Mouse (Mus musculus): ENCODE data around the gene Lpin2. TPM values are rescaled to one million over a fixed set of nuclear protein-coding genes. Genes with fewer than 3 reads are reported as not detected.

Lpin2 gene
- polyA plus RNA-seq, 1 experiment from 2014 or later = 17.1 TPM

- 96% methylated on average over 2 of the region's 2 CpGs for WGBS
- H3K9ac ChIP-seq = no peak overlapping the region; the same call in 1 of the 2 replicates
- H3K27ac ChIP-seq (replicated peaks) = no peak overlapping the region
- no peaks in the 10 kb centered on the region for H3K27me3 ChIP-seq (replicated peaks)
- no peak overlapping the region for H3K4me3 ChIP-seq
- H3K9me3 ChIP-seq = 0 out of 2 replicates have a peak, but pooled peaks cover 3% of the 10 kb centered on the region
- H3K4me2 ChIP-seq = no peak overlapping the region
- ATAC-seq (ENCODE audit: extremely low read depth, insufficient number of reproducible peaks, low FRiP score, low TSS enrichment) = no peak
- H3K4me1 ChIP-seq = peaks cover 63% of the 10 kb centered on the region
- peaks cover 12% of the 10 kb centered on the region for H3K36me3 ChIP-seq
Observed at GRCm38 (mm10) chr17:71216263-71216662, 33.9 kb downstream of the Lpin2 start.

- Histone ChIP-seq H3K36me3 (peaks cover 13% of the 10 kb centered on the region), H3K4me2 (no peak overlapping the region), H3K9me3 (0 out of 2 replicates have a peak, but pooled peaks cover 3% of the 10 kb centered on the region), H3K4me3 (no peak overlapping the region), H3K4me1 (peaks cover 66% of the 10 kb centered on the region), H3K9ac (no peak overlapping the region), H3K27ac (replicated peaks) (no peak overlapping the region), H3K27me3 (replicated peaks) (no peaks in the 10 kb centered on the region)
- WGBS = 87% methylated on average over 5 of the region's 5 CpGs
- ATAC-seq (ENCODE audit: extremely low read depth, insufficient number of reproducible peaks, low FRiP score, low TSS enrichment) = no peak
Observed at GRCm38 (mm10) chr17:71217111-71217685, 34.8 kb downstream of the Lpin2 start.

- Histone ChIP-seq H3K4me1 (peaks cover 57% of the 10 kb centered on the region), H3K4me3 (no peak overlapping the region), H3K9ac (0 out of 2 replicates have a peak overlapping the region, but pooled peaks have one; percentile 40), H3K36me3 (peaks cover 26% of the 10 kb centered on the region), H3K27me3 (replicated peaks) (no peaks in the 10 kb centered on the region), H3K4me2 (peak overlapping the region; percentile 30), H3K9me3 (0 out of 2 replicates have a peak, but pooled peaks cover 3% of the 10 kb centered on the region), H3K27ac (replicated peaks) (peak overlapping the region; percentile 80)
- WGBS = 73% methylated on average over 3 of the region's 3 CpGs
- ATAC-seq (ENCODE audit: extremely low read depth, insufficient number of reproducible peaks, low FRiP score, low TSS enrichment) = no peak; the same call in 1 of the 2 replicates
Observed at GRCm38 (mm10) chr17:71221383-71221782, 39.0 kb downstream of the Lpin2 start.

DNA sequence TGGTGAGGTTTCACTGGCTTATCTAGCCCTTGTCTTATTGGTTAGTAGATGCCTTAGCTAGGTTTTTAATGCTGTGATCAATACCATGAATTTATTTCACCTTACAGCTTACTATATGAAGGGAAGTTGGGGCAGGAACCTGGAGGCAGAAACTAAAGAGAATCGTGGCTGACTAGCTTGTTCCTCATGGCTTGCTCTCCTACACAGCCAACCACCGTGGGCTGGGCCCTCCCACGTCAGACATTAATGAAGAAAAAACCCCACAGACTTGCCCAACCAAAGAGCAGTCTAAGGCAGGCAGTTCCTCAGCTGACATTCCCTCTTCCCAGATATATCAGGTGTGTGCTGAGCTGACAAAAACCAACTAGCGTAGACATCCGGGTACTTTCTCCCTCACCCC lies 41.3 kb downstream of the Lpin2 start:
- Histone ChIP-seq H3K27ac (replicated peaks) (no peak overlapping the region), H3K9ac (no peak overlapping the region), H3K4me2 (no peak overlapping the region), H3K4me3 (no peak overlapping the region), H3K4me1 (peaks cover 55% of the 10 kb centered on the region), H3K27me3 (replicated peaks) (no peaks in the 10 kb centered on the region), H3K36me3 (peaks cover 14% of the 10 kb centered on the region; the same call in 1 of the 2 replicates), H3K9me3 (no peaks in the 10 kb centered on the region)
- ATAC-seq (ENCODE audit: extremely low read depth, insufficient number of reproducible peaks, low FRiP score, low TSS enrichment) = no peak
- WGBS = 66% methylated on average over 5 of the region's 5 CpGs

GRCm38 (mm10) chr17:71224521-71224920 lies 42.2 kb downstream of the Lpin2 start:
- WGBS = 59% methylated on average over 2 of the region's 2 CpGs
- Histone ChIP-seq H3K4me1 (peaks cover 49% of the 10 kb centered on the region), H3K9me3 (no peaks in the 10 kb centered on the region), H3K9ac (no peak overlapping the region), H3K4me2 (no peak overlapping the region), H3K36me3 (peaks cover 14% of the 10 kb centered on the region; the same call in 1 of the 2 replicates), H3K4me3 (no peak overlapping the region), H3K27me3 (replicated peaks) (no peaks in the 10 kb centered on the region), H3K27ac (replicated peaks) (no peak overlapping the region)
- no peak for ATAC-seq (ENCODE audit: extremely low read depth, insufficient number of reproducible peaks, low FRiP score, low TSS enrichment)

GRCm38 (mm10) chr17:71225091-71225490 lies 42.7 kb downstream of the Lpin2 start:
- Histone ChIP-seq H3K9me3 (no peaks in the 10 kb centered on the region), H3K4me2 (no peak overlapping the region), H3K4me3 (no peak overlapping the region), H3K27me3 (replicated peaks) (no peaks in the 10 kb centered on the region), H3K36me3 (peaks cover 14% of the 10 kb centered on the region; the same call in 1 of the 2 replicates), H3K27ac (replicated peaks) (no peak overlapping the region), H3K4me1 (peaks cover 46% of the 10 kb centered on the region), H3K9ac (no peak overlapping the region)
- no peak for ATAC-seq (ENCODE audit: extremely low read depth, insufficient number of reproducible peaks, low FRiP score, low TSS enrichment)
- WGBS = 29% methylated on average over 5 of the region's 5 CpGs

DNA sequence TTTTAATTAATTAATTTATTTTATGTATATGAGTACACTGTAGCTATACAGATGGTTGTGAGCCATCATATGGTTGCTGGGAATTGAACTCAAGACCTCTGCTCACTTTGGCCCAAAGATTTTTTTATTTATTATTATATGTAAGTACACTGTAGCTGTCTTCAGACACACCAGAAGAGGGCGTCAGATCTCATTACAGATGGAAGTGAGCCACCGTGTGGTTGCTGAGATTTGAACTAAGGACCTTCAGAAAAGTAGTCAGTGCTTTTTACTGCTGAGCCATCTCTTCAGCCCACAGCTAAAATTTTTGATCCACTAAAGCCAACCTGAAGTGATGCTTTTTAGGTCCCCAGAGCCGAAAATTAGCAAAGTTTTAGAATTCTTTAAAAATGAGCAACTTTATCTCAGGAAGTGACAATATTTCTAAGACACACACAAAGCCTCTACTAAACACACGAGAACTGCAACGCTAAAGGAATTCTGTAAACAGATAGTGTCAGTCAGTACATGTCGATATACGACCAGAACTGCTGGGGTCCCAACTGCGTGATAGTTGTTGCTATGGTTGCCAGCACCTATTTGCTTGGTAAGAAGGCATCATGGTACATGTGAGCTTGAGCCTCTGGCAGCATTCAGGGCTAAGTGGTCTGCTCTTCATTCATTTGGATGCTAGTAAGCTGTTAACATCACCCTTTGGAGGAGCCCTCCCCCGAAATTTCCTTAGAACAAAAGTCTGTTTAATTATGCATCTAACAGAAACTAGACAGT lies 45.0 kb downstream of the Lpin2 start:
- 81% methylated on average over 9 of the region's 9 CpGs for WGBS
- Histone ChIP-seq H3K4me3 (no peak overlapping the region), H3K4me2 (no peak overlapping the region), H3K9ac (no peak overlapping the region), H3K27me3 (replicated peaks) (no peaks in the 10 kb centered on the region), H3K9me3 (no peaks in the 10 kb centered on the region), H3K36me3 (peaks cover 25% of the 10 kb centered on the region), H3K4me1 (peaks cover 25% of the 10 kb centered on the region), H3K27ac (replicated peaks) (no peak overlapping the region)
- no peak for ATAC-seq (ENCODE audit: extremely low read depth, insufficient number of reproducible peaks, low FRiP score, low TSS enrichment)

- Histone ChIP-seq H3K27ac (replicated peaks) (no peak overlapping the region), H3K4me2 (no peak overlapping the region), H3K9me3 (no peaks in the 10 kb centered on the region), H3K4me1 (peaks cover 19% of the 10 kb centered on the region), H3K4me3 (no peak overlapping the region), H3K9ac (no peak overlapping the region), H3K27me3 (replicated peaks) (no peaks in the 10 kb centered on the region), H3K36me3 (peaks cover 29% of the 10 kb centered on the region)
- 69% methylated on average over 7 of the region's 7 CpGs for WGBS
- ATAC-seq (ENCODE audit: extremely low read depth, insufficient number of reproducible peaks, low FRiP score, low TSS enrichment) = no peak
Observed at GRCm38 (mm10) chr17:71228651-71229050, 46.3 kb downstream of the Lpin2 start.

DNA sequence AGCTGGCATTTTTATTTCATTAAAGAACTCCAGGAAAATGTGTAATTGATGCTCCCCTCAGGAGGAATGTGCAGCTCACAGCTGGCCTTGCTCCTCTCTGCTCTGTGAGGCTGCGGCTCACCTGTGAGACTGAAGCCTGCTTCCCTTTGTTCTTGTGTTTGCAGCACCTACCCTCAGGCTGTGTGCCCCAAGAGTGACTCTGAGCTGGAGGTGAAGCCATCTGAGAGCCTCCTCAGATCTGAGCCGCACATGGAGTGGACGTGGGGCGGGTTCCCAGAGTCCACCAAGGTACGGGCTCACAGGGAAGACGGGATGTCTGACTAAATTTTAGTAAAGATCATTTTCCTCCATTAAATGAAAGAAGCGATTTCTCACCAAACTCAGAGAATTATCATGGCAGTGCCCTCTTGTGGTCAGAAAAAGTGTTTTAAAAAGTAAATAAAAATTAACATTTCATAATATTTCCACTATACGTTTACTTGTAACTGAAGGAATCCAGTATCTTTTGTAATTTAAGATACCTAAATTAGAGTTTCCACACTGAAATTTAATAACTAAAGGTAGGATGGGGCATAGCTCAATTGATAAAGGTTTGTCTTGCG lies 47.8 kb downstream of the Lpin2 start:
- Histone ChIP-seq H3K9me3 (no peaks in the 10 kb centered on the region), H3K36me3 (peaks cover 35% of the 10 kb centered on the region), H3K27ac (replicated peaks) (no peak overlapping the region), H3K27me3 (replicated peaks) (no peaks in the 10 kb centered on the region), H3K4me2 (no peak overlapping the region), H3K4me3 (no peak overlapping the region), H3K4me1 (peaks cover 11% of the 10 kb centered on the region), H3K9ac (no peak overlapping the region)
- no peak for ATAC-seq (ENCODE audit: extremely low read depth, insufficient number of reproducible peaks, low FRiP score, low TSS enrichment)
- WGBS = 81% methylated on average over 9 of the region's 9 CpGs

- Histone ChIP-seq H3K36me3 (peaks cover 49% of the 10 kb centered on the region), H3K4me2 (no peak overlapping the region), H3K9me3 (no peaks in the 10 kb centered on the region), H3K27me3 (replicated peaks) (no peaks in the 10 kb centered on the region), H3K27ac (replicated peaks) (no peak overlapping the region), H3K9ac (no peak overlapping the region), H3K4me3 (no peak overlapping the region), H3K4me1 (peaks cover 14% of the 10 kb centered on the region)
- 82% methylated on average over 2 of the region's 2 CpGs for WGBS
- no peak for ATAC-seq (ENCODE audit: extremely low read depth, insufficient number of reproducible peaks, low FRiP score, low TSS enrichment)
Observed at GRCm38 (mm10) chr17:71231998-71232397, 49.6 kb downstream of the Lpin2 start.

DNA sequence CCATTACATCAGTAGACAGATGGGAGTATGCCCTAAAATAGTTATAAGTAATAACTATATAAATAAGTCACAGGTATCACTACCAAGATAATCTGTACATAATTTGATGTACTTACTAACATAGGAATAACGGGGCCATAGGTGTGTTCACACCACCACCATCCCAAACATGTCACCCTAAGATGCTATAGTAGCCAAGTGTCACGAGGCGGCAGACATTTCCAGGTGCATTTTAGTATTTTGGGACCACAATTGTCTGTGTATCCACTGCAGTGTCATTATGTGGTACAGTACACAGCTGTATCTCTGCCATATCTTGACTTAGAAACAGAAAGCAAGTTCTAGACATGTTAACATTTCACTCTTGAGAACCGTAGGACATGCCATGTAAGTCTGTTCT lies 50.9 kb downstream of the Lpin2 start:
- no peaks in the 10 kb centered on the region for H3K27me3 ChIP-seq (replicated peaks)
- ATAC-seq (ENCODE audit: extremely low read depth, insufficient number of reproducible peaks, low FRiP score, low TSS enrichment) = no peak
- 0 out of 2 replicates have a peak overlapping the region, but pooled peaks have one; percentile 14 for H3K9ac ChIP-seq
- H3K36me3 ChIP-seq = peaks cover 60% of the 10 kb centered on the region
- no peak overlapping the region for H3K4me2 ChIP-seq
- no peak overlapping the region for H3K4me3 ChIP-seq
- peak overlapping the region; percentile 48; the same call in 1 of the 2 replicates for H3K27ac ChIP-seq (replicated peaks)
- no peaks in the 10 kb centered on the region for H3K9me3 ChIP-seq
- H3K4me1 ChIP-seq = peaks cover 14% of the 10 kb centered on the region
- 86% methylated on average over 4 of the region's 4 CpGs for WGBS
